Mouse (Mus musculus): ENCODE results near the gene Wrnip1. TPM values are rescaled to one million over a fixed set of nuclear protein-coding genes. Genes with fewer than 3 reads are reported as not detected.

The Wrnip1 gene
- polyA plus RNA-seq, 1 experiment from 2014 or later = 21.2 TPM

DNA sequence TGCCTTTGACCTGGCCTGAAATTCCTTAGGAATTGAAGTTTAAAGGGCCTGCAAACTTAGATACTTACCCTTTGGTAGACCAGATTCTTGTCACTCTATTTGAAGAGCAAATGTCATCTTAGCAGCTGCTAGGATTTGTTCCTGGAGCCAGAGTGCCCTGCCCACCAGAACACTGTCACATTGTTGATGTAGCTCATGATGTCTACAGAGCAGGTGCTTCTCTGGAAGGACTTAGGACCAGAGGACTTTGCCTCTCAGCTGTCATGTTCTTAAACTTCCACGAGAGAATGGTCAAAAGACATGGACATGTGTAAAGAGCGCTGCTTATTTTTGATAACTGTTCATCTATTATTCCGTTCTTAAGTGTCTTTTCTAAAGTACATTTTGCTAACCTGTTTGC lies 17.4 kb downstream of the Wrnip1 start:
- Histone ChIP-seq H3K36me3 (peaks cover 59% of the 10 kb centered on the region), H3K9me3 (no peaks in the 10 kb centered on the region), H3K4me3 (no peak overlapping the region), H3K27me3 (no peaks in the 10 kb centered on the region), H3K9ac (no peak overlapping the region), H3K4me1 (no peaks in the 10 kb centered on the region), H3K4me2 (no peak overlapping the region), H3K27ac (no peak overlapping the region)
- 93% methylated on average over 3 of the region's 3 CpGs for whole genome bisulfite sequencing
- ATAC-seq (ENCODE audit: insufficient number of reproducible peaks, insufficient read depth, low FRiP score, low TSS enrichment, low read depth) = no peak

DNA sequence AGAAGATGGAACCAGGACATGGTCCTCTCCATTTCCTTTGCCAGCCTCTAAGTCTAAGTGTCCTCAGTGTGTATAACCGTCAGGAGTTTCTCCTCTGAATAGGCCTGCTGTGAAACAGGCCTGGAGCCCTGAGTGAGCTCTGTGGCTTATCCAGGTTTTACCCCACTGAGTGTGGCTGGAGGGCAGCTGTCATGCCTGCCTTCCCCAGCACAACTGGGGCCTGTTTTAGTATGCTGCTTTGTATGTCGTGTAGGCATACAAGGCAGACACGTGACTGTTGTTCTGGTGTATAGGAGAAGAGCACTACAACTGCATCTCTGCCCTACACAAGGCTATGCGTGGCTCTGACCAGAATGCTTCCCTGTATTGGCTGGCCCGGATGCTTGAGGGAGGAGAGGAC lies 18.1 kb downstream of the Wrnip1 start:
- no peak overlapping the region for H3K27ac ChIP-seq
- WGBS = 89% methylated on average over 5 of the region's 5 CpGs
- ATAC-seq (ENCODE audit: insufficient number of reproducible peaks, insufficient read depth, low FRiP score, low TSS enrichment, low read depth) = no peak

DNA sequence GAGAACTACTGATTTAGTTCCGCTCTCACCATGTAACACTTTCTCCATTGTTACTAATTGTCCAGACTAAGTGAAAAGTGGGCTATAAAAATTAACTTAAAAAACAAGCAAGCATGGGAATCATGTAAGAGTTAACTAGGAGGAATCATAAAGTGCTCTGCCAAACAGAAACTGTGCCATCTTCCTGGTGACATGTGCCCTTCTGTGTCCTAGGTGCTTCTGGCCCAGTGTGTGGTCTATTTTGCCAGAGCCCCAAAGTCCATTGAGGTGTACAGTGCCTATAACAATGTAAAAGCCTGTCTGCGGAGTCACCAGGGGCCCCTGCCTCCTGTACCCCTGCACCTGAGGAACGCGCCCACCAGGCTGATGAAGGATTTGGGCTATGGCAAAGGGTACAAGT lies 19.8 kb downstream of the Wrnip1 start:
- Histone ChIP-seq H3K4me3 (no peak overlapping the region), H3K9ac (no peak overlapping the region), H3K27ac (no peak overlapping the region), H3K36me3 (peaks cover 49% of the 10 kb centered on the region), H3K4me2 (no peak overlapping the region), H3K27me3 (no peaks in the 10 kb centered on the region), H3K4me1 (no peaks in the 10 kb centered on the region), H3K9me3 (no peaks in the 10 kb centered on the region)
- ATAC-seq (ENCODE audit: insufficient number of reproducible peaks, insufficient read depth, low FRiP score, low TSS enrichment, low read depth) = no peak
- WGBS = 98% methylated on average over 4 of the region's 4 CpGs

More for the DNA sequence above, 18.1 kb downstream of the Wrnip1 start:
- Histone ChIP-seq H3K9me3 (no peaks in the 10 kb centered on the region), H3K4me3 (no peak overlapping the region), H3K36me3 (peaks cover 56% of the 10 kb centered on the region), H3K27me3 (no peaks in the 10 kb centered on the region), H3K4me1 (no peaks in the 10 kb centered on the region), H3K9ac (no peak overlapping the region), H3K4me2 (no peak overlapping the region)

DNA sequence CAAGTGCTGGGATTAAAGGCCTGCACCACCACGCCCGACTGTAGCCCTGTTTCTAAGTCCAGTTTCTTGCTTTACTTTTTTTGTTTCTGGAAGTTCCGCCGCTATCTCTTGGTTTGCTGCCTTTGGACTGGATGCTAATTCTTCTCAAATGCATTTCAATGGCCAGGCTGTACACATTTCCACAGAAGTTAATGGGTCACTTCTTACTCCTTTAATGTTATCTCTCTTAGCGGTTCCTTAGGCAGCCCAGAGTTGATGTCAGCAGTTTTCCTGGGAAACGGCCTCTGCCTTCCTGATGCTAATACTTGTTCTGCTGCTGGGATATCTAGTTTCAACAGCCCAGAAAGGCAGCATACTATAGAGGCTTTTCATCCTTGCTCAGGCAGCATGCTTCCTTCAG lies 21.3 kb downstream of the Wrnip1 start:
- H3K9ac ChIP-seq = no peak overlapping the region
- no peak overlapping the region for H3K27ac ChIP-seq
- WGBS = 76% methylated on average over 6 of the region's 6 CpGs
- ATAC-seq (ENCODE audit: insufficient number of reproducible peaks, insufficient read depth, low FRiP score, low TSS enrichment, low read depth) = no peak
- no peaks in the 10 kb centered on the region for H3K9me3 ChIP-seq
- H3K36me3 ChIP-seq = peaks cover 37% of the 10 kb centered on the region
- no peak overlapping the region for H3K4me2 ChIP-seq
- H3K4me1 ChIP-seq = no peaks in the 10 kb centered on the region
- no peaks in the 10 kb centered on the region for H3K27me3 ChIP-seq
- H3K4me3 ChIP-seq = no peak overlapping the region

DNA sequence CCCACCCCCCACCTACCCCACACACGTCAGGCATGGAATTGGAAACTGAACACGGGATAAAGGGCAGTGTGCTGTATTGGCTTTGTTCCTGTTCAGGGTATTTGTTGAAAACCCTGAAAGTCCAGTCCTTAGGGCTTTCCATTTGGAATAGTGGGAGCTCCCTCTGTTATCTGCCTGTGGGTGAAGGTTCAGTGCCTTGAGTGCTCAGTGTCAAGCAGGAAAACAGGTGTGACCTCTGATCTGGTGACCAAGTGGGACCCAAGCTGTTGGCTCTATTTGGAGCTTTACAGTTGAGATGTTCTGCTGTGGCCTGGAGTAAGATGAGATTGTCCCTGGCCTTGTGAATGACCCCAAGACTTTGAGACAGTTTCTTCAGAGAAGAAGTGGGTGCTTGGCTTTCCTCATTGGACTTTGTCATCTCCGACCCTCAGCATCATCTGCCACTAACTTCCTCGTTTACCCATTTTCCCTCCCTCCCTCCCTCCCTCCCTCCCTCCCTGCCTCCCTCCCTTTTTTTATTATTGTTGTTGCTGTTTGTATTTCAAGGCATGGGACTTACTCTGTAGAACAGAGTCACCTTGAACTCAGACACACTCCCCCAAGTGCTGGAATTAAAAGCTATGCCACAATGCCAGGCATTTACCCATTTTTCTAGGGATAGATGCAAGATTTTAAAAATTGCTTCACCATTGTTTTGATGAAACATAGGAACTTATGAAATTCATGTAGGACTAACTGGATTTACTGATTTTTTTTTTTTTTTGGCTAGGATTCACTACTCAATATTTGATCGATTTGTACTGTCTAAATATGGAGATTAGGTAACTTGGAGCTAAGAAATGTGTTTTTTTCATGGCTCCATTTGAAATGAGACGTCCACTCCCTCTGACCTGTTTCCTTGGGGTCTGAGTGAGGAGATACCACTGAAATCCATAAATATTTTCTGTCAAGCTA lies 22.8 kb downstream of the Wrnip1 start:
- Histone ChIP-seq H3K27ac (no peak overlapping the region), H3K36me3 (peaks cover 27% of the 10 kb centered on the region), H3K4me2 (no peak overlapping the region), H3K9me3 (no peaks in the 10 kb centered on the region), H3K9ac (no peak overlapping the region), H3K27me3 (no peaks in the 10 kb centered on the region), H3K4me1 (no peaks in the 10 kb centered on the region), H3K4me3 (no peak overlapping the region)
- 77% methylated on average over 6 of the region's 6 CpGs for WGBS
- no peak for ATAC-seq (ENCODE audit: insufficient number of reproducible peaks, insufficient read depth, low FRiP score, low TSS enrichment, low read depth)

DNA sequence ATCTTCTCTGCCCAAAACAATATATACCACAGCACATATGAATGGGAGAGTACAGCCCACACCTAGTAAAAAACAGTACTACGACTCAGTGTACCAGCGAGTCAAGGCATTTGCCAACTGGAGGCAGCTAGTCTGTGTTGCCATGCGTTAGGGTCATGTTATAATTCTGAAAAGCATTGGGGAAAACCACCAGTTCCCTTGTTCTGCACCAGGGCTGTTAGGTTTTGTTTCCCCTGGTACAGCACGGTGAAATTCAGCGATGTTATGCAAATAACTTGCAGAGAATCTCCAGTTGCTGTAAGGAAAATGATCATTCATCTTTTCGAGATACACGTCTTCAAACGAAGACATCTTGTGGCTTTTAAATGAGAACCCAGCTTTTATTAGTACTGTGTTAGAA lies 23.7 kb downstream of the Wrnip1 start:
- no peaks in the 10 kb centered on the region for H3K27me3 ChIP-seq
- no peak overlapping the region for H3K9ac ChIP-seq
- ATAC-seq (ENCODE audit: insufficient number of reproducible peaks, insufficient read depth, low FRiP score, low TSS enrichment, low read depth) = no peak
- H3K36me3 ChIP-seq = peaks cover 18% of the 10 kb centered on the region
- no peaks in the 10 kb centered on the region for H3K9me3 ChIP-seq
- no peak overlapping the region for H3K4me2 ChIP-seq
- H3K4me3 ChIP-seq = no peak overlapping the region
- H3K4me1 ChIP-seq = no peaks in the 10 kb centered on the region
- WGBS = 92% methylated on average over 8 of the region's 8 CpGs
- H3K27ac ChIP-seq = no peak overlapping the region

DNA sequence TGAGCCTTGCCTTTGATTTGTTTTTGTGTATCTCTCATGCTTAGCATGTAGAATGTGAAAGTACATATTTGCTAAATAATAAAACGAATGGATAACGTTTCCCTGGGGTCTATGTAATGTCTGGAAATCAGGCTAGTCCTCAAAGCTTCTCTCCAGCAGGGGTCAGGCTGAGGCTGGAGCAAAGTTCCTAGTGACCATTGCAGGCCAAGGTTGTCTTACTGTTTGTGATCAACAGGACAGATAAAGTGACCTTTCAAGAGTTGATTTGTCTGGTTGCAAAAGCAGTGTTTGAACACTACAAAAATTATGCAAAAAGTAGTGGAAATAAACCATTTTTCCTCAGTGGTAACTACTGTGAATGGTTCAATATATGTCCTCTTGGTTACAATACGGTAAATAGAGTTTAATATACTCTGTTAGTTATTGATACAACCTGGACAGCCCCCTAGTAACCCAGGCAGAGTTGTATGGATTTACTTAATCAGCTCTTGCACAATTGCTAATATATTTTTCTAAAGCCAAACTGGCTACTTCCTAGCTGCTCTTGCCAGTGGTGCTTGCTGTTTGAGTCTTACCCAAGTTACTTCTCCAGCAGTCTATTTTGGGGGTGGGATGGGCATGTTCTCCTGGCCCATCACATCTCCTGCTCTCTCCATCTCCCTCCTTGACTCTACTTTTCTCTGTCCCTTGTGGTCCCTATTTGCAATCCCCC lies 25.4 kb downstream of the Wrnip1 start:
- WGBS = 80% methylated on average over 3 of the region's 3 CpGs
- peaks cover 2% of the 10 kb centered on the region; the same call in 1 of the 2 replicates for H3K36me3 ChIP-seq
- ATAC-seq (ENCODE audit: insufficient number of reproducible peaks, insufficient read depth, low FRiP score, low TSS enrichment, low read depth) = no peak

DNA sequence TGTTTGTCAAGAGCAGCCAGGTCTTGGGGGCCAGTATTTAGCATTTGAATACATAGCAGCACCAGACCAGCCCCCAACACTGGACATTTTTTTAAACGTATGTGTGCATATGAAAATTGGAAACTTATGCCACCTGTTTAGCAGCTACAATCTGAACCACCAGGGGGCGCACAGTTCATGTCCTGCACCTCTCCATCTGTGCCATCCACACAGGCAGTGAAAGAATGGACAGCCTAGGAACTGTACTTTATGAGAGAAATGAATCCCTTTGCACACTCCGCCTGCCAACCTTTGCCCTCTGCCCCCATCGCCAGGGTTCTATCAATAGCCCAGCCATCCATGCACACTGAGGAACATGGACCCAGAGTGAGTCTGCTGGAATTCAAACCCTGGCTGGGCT lies 26.1 kb downstream of the Wrnip1 start:
- no peaks in the 10 kb centered on the region for H3K36me3 ChIP-seq
- no peak overlapping the region for H3K9ac ChIP-seq
- H3K4me1 ChIP-seq = no peaks in the 10 kb centered on the region
- no peak for ATAC-seq (ENCODE audit: insufficient number of reproducible peaks, insufficient read depth, low FRiP score, low TSS enrichment, low read depth)
- H3K4me2 ChIP-seq = no peak overlapping the region
- no peaks in the 10 kb centered on the region for H3K9me3 ChIP-seq
- WGBS = 53% methylated on average over 4 of the region's 4 CpGs
- H3K27me3 ChIP-seq = no peaks in the 10 kb centered on the region
- no peak overlapping the region for H3K4me3 ChIP-seq
- no peak overlapping the region for H3K27ac ChIP-seq

More for the DNA sequence above, 25.4 kb downstream of the Wrnip1 start:
- Histone ChIP-seq H3K27ac (no peak overlapping the region), H3K9ac (no peak overlapping the region), H3K27me3 (no peaks in the 10 kb centered on the region), H3K4me1 (no peaks in the 10 kb centered on the region), H3K9me3 (no peaks in the 10 kb centered on the region), H3K4me2 (no peak overlapping the region), H3K4me3 (no peak overlapping the region)

DNA sequence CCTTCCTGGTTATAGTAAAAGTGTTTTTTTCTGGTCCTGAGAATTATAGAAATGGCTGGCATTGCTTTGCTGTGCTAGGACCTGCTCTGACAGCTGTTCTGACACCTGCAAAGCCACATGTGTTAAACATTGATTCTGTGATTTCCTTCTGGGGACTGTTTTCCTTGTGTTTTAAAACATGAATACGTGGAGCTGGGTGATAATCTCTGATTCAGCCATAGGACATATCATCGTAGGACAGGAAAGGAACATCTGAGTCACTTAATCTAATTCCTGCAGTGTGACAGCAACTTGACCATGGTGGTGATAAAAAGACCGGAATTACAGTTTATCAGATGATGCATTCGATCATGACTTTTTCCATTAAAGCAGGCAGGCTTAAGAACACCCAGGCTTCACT lies 27.0 kb downstream of the Wrnip1 start:
- H3K27ac ChIP-seq = no peak overlapping the region
- no peak for ATAC-seq (ENCODE audit: insufficient number of reproducible peaks, insufficient read depth, low FRiP score, low TSS enrichment, low read depth)
- WGBS = 80% methylated on average over 4 of the region's 4 CpGs
- H3K4me2 ChIP-seq = no peak overlapping the region
- no peaks in the 10 kb centered on the region for H3K27me3 ChIP-seq
- H3K36me3 ChIP-seq = no peaks in the 10 kb centered on the region
- H3K9me3 ChIP-seq = no peaks in the 10 kb centered on the region
- no peak overlapping the region for H3K4me3 ChIP-seq
- H3K4me1 ChIP-seq = no peaks in the 10 kb centered on the region
- H3K9ac ChIP-seq = no peak overlapping the region

DNA sequence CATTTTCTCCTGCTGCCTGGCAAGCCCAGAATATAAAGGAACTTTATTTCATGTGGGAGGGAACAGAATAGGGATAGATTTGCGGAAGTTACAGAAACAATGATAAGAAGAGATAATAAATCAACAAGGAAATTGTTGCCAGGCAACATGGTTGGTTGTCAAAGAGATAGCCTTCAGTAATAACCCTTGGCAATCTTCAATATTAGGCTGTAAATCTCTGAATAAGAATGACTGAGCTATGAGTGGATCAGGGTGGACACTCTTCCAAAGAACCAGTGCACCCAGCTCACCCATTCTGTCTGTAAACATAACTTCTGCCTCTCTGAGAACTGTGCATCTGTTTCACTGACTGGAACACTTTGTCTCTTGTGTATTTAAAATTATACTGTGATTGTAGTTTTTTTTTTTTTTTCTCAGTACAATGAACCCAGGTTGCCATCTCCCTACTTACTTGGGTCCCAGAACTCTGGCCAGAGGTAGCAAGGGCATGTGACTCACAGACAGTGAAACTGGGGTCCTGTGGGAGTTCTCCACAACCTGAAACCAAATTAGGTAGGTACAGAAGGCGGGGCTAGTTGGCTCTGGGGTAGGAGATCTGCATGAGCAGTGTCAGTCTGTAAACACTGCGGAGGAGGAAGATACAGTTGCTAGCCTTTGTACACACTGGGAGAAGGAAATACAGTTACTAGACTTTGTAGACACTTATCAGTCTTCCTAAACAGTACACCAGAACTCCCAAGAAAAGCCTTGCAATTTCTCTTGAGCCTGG lies 29.9 kb downstream of the Wrnip1 start:
- no peaks in the 10 kb centered on the region for H3K9me3 ChIP-seq
- ATAC-seq (ENCODE audit: insufficient number of reproducible peaks, insufficient read depth, low FRiP score, low TSS enrichment, low read depth) = no peak
- H3K27me3 ChIP-seq = no peaks in the 10 kb centered on the region
- H3K27ac ChIP-seq = no peak overlapping the region
- H3K4me1 ChIP-seq = no peaks in the 10 kb centered on the region
- 85% methylated on average over 3 of the region's 3 CpGs for WGBS
- H3K9ac ChIP-seq = no peak overlapping the region
- H3K36me3 ChIP-seq = no peaks in the 10 kb centered on the region
- H3K4me2 ChIP-seq = no peak overlapping the region
- no peak overlapping the region for H3K4me3 ChIP-seq

DNA sequence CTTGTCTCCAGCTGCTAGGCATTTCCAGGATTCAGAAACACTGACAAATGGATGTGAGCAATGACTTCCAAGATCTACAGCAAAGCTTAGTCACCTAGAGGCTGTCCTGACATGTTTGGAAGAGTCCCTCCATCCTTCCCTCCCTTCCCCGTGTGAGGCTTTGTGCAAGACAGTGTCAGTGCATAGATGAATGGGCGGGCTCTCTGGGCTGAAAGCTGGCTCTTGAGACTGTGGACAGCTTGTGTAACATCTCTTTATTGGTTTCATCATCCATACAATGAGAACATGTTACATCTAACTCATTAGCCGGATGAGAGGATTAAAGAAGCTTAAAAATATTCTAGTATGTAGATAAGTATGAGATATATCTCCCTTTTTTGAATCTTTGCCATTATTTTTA lies 30.9 kb downstream of the Wrnip1 start:
- Histone ChIP-seq H3K27me3 (no peaks in the 10 kb centered on the region), H3K4me3 (no peak overlapping the region), H3K4me2 (no peak overlapping the region), H3K9ac (no peak overlapping the region), H3K27ac (no peak overlapping the region), H3K9me3 (no peaks in the 10 kb centered on the region), H3K36me3 (no peaks in the 10 kb centered on the region), H3K4me1 (no peaks in the 10 kb centered on the region)
- WGBS = 63% methylated on average over 3 of the region's 3 CpGs
- ATAC-seq (ENCODE audit: insufficient number of reproducible peaks, insufficient read depth, low FRiP score, low TSS enrichment, low read depth) = no peak

Measured in embryonic facial prominence, embryonic 13.5 days (tissue).